Mouse (Mus musculus) embryonic facial prominence, embryonic 14.5 days (tissue): Measurements from ENCODE around the gene Etl4. TPM values are rescaled to one million over a fixed set of nuclear protein-coding genes. Genes with fewer than 3 reads are reported as not detected.
"Not testable (repeated sequence)": the region's sequence is repeated elsewhere in the genome, so short reads cannot be mapped to it uniquely, and the experiment has no call there.

ENCODE experiments used
- ATAC-seq: fragments of 200-750 bp; cut with Nextera tagmentation; 2 replicates; pipeline ENCODE4 v1.8.0; 2017; ENCODE audit warnings: low read depth, moderate number of reproducible peaks, moderate TSS enrichment
- DNase-seq: peaks from one replicate; pipeline ENCODE4 v3.0.0-alpha.2; 2015; ENCODE audit warnings: low spot score
- H3K27ac ChIP-seq: fragments of 300-500 bp; sonication (generic); replicated peaks from 2 replicates; pipeline ENCODE4 v1.5.1; 2014; ENCODE audit warnings: low read depth, mild to moderate bottlenecking, low read length, moderate library complexity
- H3K27me3 ChIP-seq: fragments of 300-500 bp; sonication (generic); replicated peaks from 2 replicates; pipeline ENCODE4 v1.6.1; 2014; ENCODE audit warnings: low read length; ENCODE audit not compliant: control insufficient read depth, insufficient read depth
- H3K36me3 ChIP-seq: fragments of 300-500 bp; sonication (generic); 2 replicates; pipeline ENCODE4 v1.6.1; 2014; ENCODE audit warnings: low read length, mixed read lengths; ENCODE audit not compliant: control insufficient read depth, insufficient read depth
- H3K4me1 ChIP-seq: fragments of 300-500 bp; sonication (generic); 2 replicates; pipeline ENCODE4 v1.6.1; 2014; ENCODE audit warnings: antibody characterized with exemption, low read length; ENCODE audit not compliant: control insufficient read depth, insufficient read depth
- H3K4me2 ChIP-seq: fragments of 300-500 bp; sonication (generic); 2 replicates; pipeline ENCODE4 v1.6.1; 2014; ENCODE audit warnings: low read depth, mild to moderate bottlenecking, low read length, moderate library complexity, mixed read lengths
- H3K4me3 ChIP-seq: fragments of 300-500 bp; sonication (generic); 2 replicates; pipeline ENCODE4 v1.5.1; 2014; ENCODE audit warnings: low read depth, mild to moderate bottlenecking, low read length
- H3K9ac ChIP-seq: fragments of 300-500 bp; sonication (generic); 2 replicates; pipeline ENCODE4 v1.6.1; 2014; ENCODE audit warnings: low read depth, mild to moderate bottlenecking, low read length, moderate library complexity, mixed read lengths
- H3K9me3 ChIP-seq: fragments of 300-500 bp; sonication (generic); 2 replicates; pipeline ENCODE4 v1.6.1; 2016; ENCODE audit warnings: low read length; ENCODE audit not compliant: control insufficient read depth
- WGBS: fragments of 180-500 bp; shearing (Covaris S2); extraction: QIAGEN DNeasy Blood & Tissue Kit; methylation state at CpG from one replicate; pipeline ENCODE4 v1.1.7; 2014; 5-methylcytosine and 5-hydroxymethylcytosine counted together
- polyA plus RNA-seq: library from polyadenylated mRNA; unstranded; fragments of >200 nt; fragmentation: Nextera tagmentation; extraction: Ambion mirVana; gene quantifications from 2 replicates; pipeline ENCODE4 v1.2.1, GENCODE M21; 2014

Gene Etl4
- polyA plus RNA-seq, 1 experiment from 2014 or later = 39.2 TPM

DNA sequence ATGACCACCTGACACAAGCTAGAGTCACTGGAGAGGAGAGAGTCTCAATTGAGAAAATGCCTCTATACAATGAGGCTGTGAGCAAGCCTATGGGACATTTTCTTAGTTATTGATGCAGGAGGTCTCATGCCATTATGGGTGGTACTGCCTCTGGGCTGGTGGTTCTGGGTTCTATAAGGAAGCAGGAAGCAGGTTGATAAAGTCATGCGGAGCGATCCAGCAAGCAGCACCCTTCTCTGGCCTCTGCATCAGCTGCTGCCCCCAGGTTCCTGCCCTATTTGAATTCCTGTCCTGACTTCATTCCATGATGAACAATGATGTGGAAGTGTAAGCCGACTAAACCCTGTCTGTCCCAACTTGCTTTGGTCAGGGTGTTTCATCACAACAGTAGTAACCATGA is 753.1 kb downstream of the Etl4 start:
- no peak for DNase-seq
- 82% methylated on average over 3 of the region's 3 CpGs for WGBS

GRCm38 (mm10) chr2:20665309-20665971 is 755.9 kb downstream of the Etl4 start:
- Histone ChIP-seq H3K9me3 (no peaks in the 10 kb centered on the region), H3K9ac (no peak overlapping the region), H3K27ac (peak overlapping the region; percentile 4; the same call in 1 of the 2 replicates), H3K27me3 (no peaks in the 10 kb centered on the region), H3K4me3 (no peak overlapping the region), H3K36me3 (no peaks in the 10 kb centered on the region), H3K4me1 (no peaks in the 10 kb centered on the region), H3K4me2 (no peak overlapping the region)
- ATAC-seq = peak; percentile 64
- 17% methylated on average over 4 of the region's 5 CpGs for WGBS
- DNase-seq = peak; percentile 41

More for the DNA sequence above, 753.1 kb downstream of the Etl4 start:
- Histone ChIP-seq H3K9ac (no peak overlapping the region), H3K27ac (no peak overlapping the region), H3K4me1 (peaks cover 4% of the 10 kb centered on the region; the same call in 1 of the 2 replicates), H3K27me3 (no peaks in the 10 kb centered on the region), H3K4me2 (no peak overlapping the region), H3K36me3 (no peaks in the 10 kb centered on the region), H3K4me3 (no peak overlapping the region), H3K9me3 (no peaks in the 10 kb centered on the region)
- no peak for ATAC-seq

DNA sequence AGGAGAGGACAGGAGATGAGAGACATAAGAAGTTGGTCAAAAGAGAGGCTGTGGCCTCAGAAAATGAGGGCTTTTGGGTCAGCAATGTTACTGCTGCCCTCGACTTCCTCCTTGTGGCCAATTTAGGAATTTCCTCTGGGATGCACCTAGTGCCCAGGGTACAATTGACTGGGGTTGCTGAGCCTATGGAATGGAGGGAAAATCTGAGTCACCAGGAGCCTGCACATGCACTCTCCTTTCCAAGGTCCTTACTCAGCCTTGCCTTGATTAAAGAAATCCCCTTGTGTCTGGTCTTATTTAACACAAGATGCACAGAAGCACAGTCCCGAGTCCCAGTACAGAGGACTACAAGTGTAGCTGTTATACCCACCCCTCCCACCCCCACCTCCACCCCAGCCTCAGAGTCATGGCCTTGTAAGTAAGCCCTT is 756.5 kb downstream of the Etl4 start:
- H3K4me1 ChIP-seq = no peaks in the 10 kb centered on the region
- WGBS = 18% methylated on average over 2 of the region's 2 CpGs
- H3K36me3 ChIP-seq = no peaks in the 10 kb centered on the region
- H3K27ac ChIP-seq = no peak overlapping the region
- DNase-seq (peak; percentile 71), ATAC-seq (peak; percentile 77)
- H3K4me2 ChIP-seq = no peak overlapping the region
- H3K27me3 ChIP-seq = no peaks in the 10 kb centered on the region
- H3K9me3 ChIP-seq = no peaks in the 10 kb centered on the region
- H3K4me3 ChIP-seq = no peak overlapping the region
- H3K9ac ChIP-seq = no peak overlapping the region

DNA sequence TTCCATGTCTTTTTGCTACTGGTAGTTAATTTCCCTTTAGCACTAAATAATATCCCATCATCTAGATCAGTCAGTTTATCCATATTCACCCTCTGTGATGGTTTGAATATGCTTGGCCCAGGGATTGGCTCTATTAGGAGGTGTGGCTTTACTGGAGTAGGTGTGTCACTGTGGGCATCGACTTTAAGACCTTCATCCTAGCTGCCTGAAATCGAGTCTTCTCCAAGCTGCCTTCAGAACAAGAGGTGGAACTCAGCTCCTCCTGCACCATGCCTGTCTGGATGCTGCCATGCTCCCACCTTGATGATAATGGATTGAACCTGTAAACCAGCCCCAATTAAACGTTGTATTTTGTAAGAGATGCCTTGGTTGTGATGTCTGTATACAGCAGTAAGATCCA is 758.3 kb downstream of the Etl4 start:
- no peak for ATAC-seq
- no peaks in the 10 kb centered on the region for H3K27me3 ChIP-seq

DNA sequence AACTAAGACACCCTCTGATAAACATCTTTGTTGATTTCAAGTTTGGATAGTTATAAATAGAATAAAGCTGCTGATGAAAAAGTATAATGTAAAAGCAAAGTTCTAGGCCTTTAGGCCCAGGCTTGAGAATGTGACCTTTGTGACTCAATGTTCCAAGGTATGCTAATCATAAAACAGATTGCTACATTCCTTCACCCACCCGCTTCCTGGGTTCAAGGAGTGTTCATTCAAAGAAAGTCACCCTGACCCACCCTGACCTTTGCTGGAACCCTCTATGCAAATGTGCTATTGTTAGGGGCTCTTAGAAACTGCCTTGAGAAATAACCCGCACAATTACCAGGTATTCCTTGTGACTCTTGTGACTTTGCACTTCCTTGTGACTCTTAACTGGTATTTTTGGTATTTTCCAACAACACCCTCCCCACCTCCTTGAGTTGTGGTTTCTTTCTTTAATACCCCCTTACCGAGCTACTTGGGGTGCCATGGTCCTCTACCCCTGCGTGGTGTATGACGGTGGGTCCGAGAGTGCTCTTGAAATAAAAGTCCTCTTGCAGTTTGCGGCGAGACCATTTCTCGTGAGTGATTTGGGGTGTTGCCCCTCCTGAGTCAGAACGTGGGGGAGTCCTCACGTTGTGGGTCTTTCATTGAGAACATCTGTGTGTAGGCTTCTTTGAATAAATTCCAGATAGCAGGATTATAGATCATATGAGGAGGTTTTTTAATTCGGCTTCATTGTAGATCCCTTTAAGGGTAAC is 758.9 kb downstream of the Etl4 start:
- H3K9ac ChIP-seq, H3K9me3 ChIP-seq, H3K4me3 ChIP-seq, DNase-seq, H3K36me3 ChIP-seq, H3K4me2 ChIP-seq, H3K27me3 ChIP-seq, ATAC-seq, H3K4me1 ChIP-seq, H3K27ac ChIP-seq: not testable (repeated sequence)
- WGBS = 77% methylated on average over 12 of the region's 12 CpGs

More for the DNA sequence above, 758.3 kb downstream of the Etl4 start:
- Histone ChIP-seq H3K4me1 (no peaks in the 10 kb centered on the region), H3K4me2 (no peak overlapping the region), H3K36me3 (no peaks in the 10 kb centered on the region), H3K4me3 (no peak overlapping the region), H3K9ac (no peak overlapping the region), H3K27ac (no peak overlapping the region), H3K9me3 (no peaks in the 10 kb centered on the region)
- no peak for DNase-seq
- WGBS = 86% methylated on average over 3 of the region's 3 CpGs

DNA sequence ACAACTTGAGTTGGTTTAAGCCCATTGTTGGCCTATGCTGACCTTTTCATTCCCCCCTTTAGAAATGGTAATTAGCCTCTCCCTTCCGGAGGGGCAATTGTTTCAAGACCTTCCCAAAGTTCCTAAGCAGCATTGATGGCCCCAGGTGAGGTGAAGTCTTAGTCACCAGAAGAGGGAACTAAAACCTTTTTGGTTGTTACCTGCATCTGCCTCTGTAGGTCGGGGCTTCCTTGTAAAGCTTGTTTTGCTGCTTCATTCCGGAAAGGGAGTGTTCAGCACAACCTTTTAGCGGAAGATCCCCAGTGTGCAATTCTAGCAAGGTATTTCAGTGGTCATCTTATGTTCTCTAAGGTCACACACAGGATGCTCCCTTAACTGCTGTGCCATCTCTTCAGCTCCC is 759.8 kb downstream of the Etl4 start:
- Histone ChIP-seq H3K9me3 (no peaks in the 10 kb centered on the region), H3K36me3 (no peaks in the 10 kb centered on the region), H3K27ac (no peak overlapping the region), H3K27me3 (no peaks in the 10 kb centered on the region), H3K4me1 (no peaks in the 10 kb centered on the region), H3K4me3 (no peak overlapping the region), H3K9ac (no peak overlapping the region), H3K4me2 (no peak overlapping the region)
- no peak for DNase-seq
- ATAC-seq = no peak
- WGBS = 71% methylated on average over 4 of the region's 4 CpGs

GRCm38 (mm10) chr2:20671546-20672255 is 762.1 kb downstream of the Etl4 start:
- H3K4me2 ChIP-seq = no peak overlapping the region
- no peak overlapping the region for H3K4me3 ChIP-seq
- 60% methylated on average over 13 of the region's 13 CpGs for WGBS
- no peak for ATAC-seq
- H3K27ac ChIP-seq = no peak overlapping the region
- H3K36me3 ChIP-seq = no peaks in the 10 kb centered on the region
- H3K9ac ChIP-seq = no peak overlapping the region
- no peaks in the 10 kb centered on the region for H3K27me3 ChIP-seq
- H3K4me1 ChIP-seq = no peaks in the 10 kb centered on the region
- H3K9me3 ChIP-seq = no peaks in the 10 kb centered on the region
- no peak for DNase-seq

DNA sequence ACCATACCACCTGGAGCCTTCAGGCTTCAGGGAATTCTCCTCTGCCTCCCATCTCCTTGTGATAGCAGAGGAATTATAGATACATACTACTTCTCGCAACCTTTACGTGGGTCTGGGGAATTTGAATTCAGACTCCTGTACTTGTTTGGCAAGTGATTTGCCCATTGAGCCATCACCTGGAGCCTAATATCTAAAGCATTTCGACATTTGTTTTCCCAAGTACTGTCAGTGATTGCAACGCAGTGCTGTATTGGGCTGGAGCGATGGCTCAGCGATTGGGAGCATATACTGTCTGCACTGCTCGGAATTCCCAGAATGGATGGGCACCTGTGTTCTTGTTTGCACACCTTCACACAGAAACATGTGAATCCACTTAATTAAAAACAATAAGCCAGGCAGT is 762.7 kb downstream of the Etl4 start:
- Histone ChIP-seq H3K4me3 (no peak overlapping the region), H3K36me3 (no peaks in the 10 kb centered on the region), H3K4me1 (no peaks in the 10 kb centered on the region), H3K9ac (no peak overlapping the region), H3K4me2 (no peak overlapping the region), H3K27me3 (no peaks in the 10 kb centered on the region), H3K27ac (no peak overlapping the region), H3K9me3 (no peaks in the 10 kb centered on the region)
- WGBS = 92% methylated on average over 7 of the region's 7 CpGs
- ATAC-seq (no peak), DNase-seq (no peak)
